Mouse (Mus musculus) stomach, postnatal 0 days (tissue): ENCODE results near the gene Emb.

ENCODE experiments used
- CTCF ChIP-seq: IDR thresholded peaks from 2 replicates; pipeline ENCODE4 v1.5.1; 2016; ENCODE audit warnings: antibody characterized with exemption, low read depth, mild to moderate bottlenecking, moderate library complexity
- EP300 ChIP-seq: optimal IDR thresholded peaks from 2 replicates; pipeline ENCODE3; 2016; ENCODE audit warnings: antibody characterized with exemption

DNA sequence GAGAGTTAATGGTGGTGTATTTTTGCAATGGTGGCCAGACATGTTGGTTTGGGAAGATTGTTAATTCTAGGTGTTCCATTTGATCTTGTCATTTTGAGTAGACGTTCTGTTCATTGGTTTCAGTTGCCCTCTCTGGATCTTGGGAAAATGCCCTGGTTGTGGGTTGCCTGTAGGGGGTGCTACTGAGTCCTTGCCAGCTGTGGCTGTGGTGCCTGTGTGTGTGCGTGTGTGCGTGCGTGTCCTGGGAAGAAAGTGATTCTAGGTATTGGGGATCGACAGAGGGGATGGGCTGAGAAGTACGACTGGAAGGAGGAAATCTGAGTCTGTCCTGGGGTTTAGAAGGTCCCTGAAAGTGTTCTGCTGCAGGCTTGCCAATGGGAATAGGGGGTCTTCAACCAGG lies 79.1 kb downstream of the Emb start:
- TF ChIP-seq CTCF (peak; percentile 39), EP300 (no peak)
